Mouse (Mus musculus): ENCODE data around the gene Sugp2. TPM values are rescaled to one million over a fixed set of nuclear protein-coding genes. Genes with fewer than 3 reads are reported as not detected.

The Sugp2 gene
- total and polyA plus RNA-seq, 2 experiments = 5.3 to 12.4 TPM

DNA sequence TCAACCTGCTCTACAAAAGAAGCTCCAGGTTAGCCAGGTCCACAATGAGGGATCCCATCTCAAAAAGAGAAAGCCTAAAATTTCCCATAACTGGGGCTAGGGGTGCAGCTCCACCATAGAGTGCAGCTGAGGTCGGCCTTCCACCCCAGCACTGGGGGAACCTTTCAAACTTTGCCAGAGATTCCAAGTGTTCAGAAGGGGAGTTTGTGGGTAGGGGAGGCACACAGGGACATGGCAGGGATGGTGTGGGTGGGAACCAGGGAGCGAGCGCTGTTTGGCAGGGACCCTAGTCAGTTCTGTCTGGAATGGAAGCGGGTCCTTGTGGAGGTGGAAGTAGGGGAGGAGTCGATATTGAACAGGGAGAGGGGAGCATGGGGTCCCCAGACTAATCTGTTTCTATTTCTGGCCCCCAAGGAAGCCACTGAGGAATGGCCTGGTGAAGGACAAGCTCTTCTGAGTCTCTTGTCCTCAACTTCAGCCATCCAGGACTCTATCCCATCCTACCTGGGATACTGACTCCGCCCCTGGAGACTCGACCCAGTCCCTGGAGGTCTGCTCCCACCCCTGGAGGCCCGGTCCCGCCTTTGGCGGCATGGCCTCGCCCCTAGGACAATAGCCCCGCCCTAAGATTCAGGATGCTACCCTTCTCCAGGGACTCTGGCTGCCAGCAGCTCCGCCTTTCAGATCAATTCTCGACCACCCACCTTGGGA lies 95.3 kb downstream of the Sugp2 start, which contains the start of gene Gdf1:
TSS of gene Gdf1 (plus strand) at position 694 of the 711 bp plus-strand sequence.
- Histone ChIP-seq H3K36me3 (ENCODE audit: control insufficient read depth, insufficient read depth, low read length) (peaks cover 31% of the 10 kb centered on the region), H3K27me3 (ENCODE audit: control insufficient read depth, insufficient read depth, low read length) (no peaks in the 10 kb centered on the region), H3K79me2 (ENCODE audit: control insufficient read depth, insufficient read depth, low read length) (no peaks in the 10 kb centered on the region), H3K4me3 (ENCODE audit: insufficient read depth, low read depth, low read length) (no peak within 1 kb of the TSS), H3K9ac (ENCODE audit: low read depth, low read length) (no peak within 1 kb of the TSS), H3K4me1 (ENCODE audit: control insufficient read depth, insufficient read depth, low read length) (no peaks in the 10 kb centered on the region), H3K27ac (replicated peaks; ENCODE audit: insufficient read depth, low read depth, low read length) (no peak within 1 kb of the TSS)
- DNase-seq (ENCODE audit: extremely low read depth, low read depth, low spot score) = no peak
- WGBS = 46% methylated on average over 14 of the region's 14 CpGs
- TF ChIP-seq POLR2A (IDR thresholded peaks at IDR 0.05; ENCODE audit: extremely low read depth, insufficient read depth, low read length) (no peak), CTCF (IDR thresholded peaks at IDR 0.05; ENCODE audit: low read depth, low read length) (no peak)

Other genes starting within 250 kb of the Sugp2 start
- gene Gatad2a, start 237.8 kb upstream of the Sugp2 start, total RNA-seq (2014; rRNA removed) = 11.2 and 16.8 TPM in 2 replicates
- gene Gatad2a, start 237.8 kb upstream of the Sugp2 start, polyA plus RNA-seq (2012; rRNA removed) = 35.0 and 35.5 TPM in 2 replicates
- 18.0 and 24.4 TPM in 2 replicates for gene Mau2, start 191.5 kb upstream of the Sugp2 start, total RNA-seq (2014; rRNA removed)
- gene Mau2, start 191.5 kb upstream of the Sugp2 start, polyA plus RNA-seq (2012; rRNA removed) = 30.1 and 40.5 TPM in 2 replicates
- 5.1 and 5.6 TPM in 2 replicates for gene Sugp1, start 191.4 kb upstream of the Sugp2 start, total RNA-seq (2014; rRNA removed)
- gene Sugp1, start 191.4 kb upstream of the Sugp2 start, polyA plus RNA-seq (2012; rRNA removed) = 5.1 and 5.3 TPM in 2 replicates
- 43.8 and 67.9 TPM in 2 replicates for gene Tm6sf2, start 161.3 kb upstream of the Sugp2 start, total RNA-seq (2014; rRNA removed)
- 152 and 203 TPM in 2 replicates for gene Tm6sf2, start 161.3 kb upstream of the Sugp2 start, polyA plus RNA-seq (2012; rRNA removed)
- 2.2 and 4.2 TPM in 2 replicates for gene Hapln4, start 150.8 kb upstream of the Sugp2 start, total RNA-seq (2014; rRNA removed)
- gene Hapln4, start 150.8 kb upstream of the Sugp2 start, polyA plus RNA-seq (2012; rRNA removed) = 4.4 and 8.8 TPM in 2 replicates
- gene Ncan, start 113.4 kb upstream of the Sugp2 start, total RNA-seq (2014; rRNA removed) = under 0.01 TPM in 1 of 2 replicates, not detected in the other
- gene Ncan, start 113.4 kb upstream of the Sugp2 start, polyA plus RNA-seq (2012; rRNA removed) = not detected in 2 replicates
- gene Nr2c2ap, start 102.9 kb upstream of the Sugp2 start, total RNA-seq (2014; rRNA removed) = 3.3 and 4.4 TPM in 2 replicates
- 15.0 and 16.6 TPM in 2 replicates for gene Nr2c2ap, start 102.9 kb upstream of the Sugp2 start, polyA plus RNA-seq (2012; rRNA removed)
- gene Rfxank, start 95.1 kb upstream of the Sugp2 start, total RNA-seq (2014; rRNA removed) = 9.4 and 13.6 TPM in 2 replicates
- 16.0 and 27.8 TPM in 2 replicates for gene Rfxank, start 95.1 kb upstream of the Sugp2 start, polyA plus RNA-seq (2012; rRNA removed)
- gene Borcs8, start 94.7 kb upstream of the Sugp2 start, total RNA-seq (2014; rRNA removed) = 20.1 and 20.7 TPM in 2 replicates
- 53.4 and 55.0 TPM in 2 replicates for gene Borcs8, start 94.7 kb upstream of the Sugp2 start, polyA plus RNA-seq (2012; rRNA removed)
- gene Mef2b, start 94.5 kb upstream of the Sugp2 start, total RNA-seq (2014; rRNA removed) = 0.09 and 0.34 TPM in 2 replicates
- not detected in 2 replicates for gene Mef2b, start 94.5 kb upstream of the Sugp2 start, polyA plus RNA-seq (2012; rRNA removed)
- gene Tmem161a, start 61.9 kb upstream of the Sugp2 start, total RNA-seq (2014; rRNA removed) = 18.3 and 20.4 TPM in 2 replicates
- gene Tmem161a, start 61.9 kb upstream of the Sugp2 start, polyA plus RNA-seq (2012; rRNA removed) = 40.4 and 60.4 TPM in 2 replicates
- gene Slc25a42, start 21.9 kb upstream of the Sugp2 start, total RNA-seq (2014; rRNA removed) = 31.4 and 48.5 TPM in 2 replicates
- 96.9 and 117 TPM in 2 replicates for gene Slc25a42, start 21.9 kb upstream of the Sugp2 start, polyA plus RNA-seq (2012; rRNA removed)
- 4.4 and 6.2 TPM in 2 replicates for gene Armc6, start 240 bp downstream of the Sugp2 start, total RNA-seq (2014; rRNA removed)
- 9.6 and 11.6 TPM in 2 replicates for gene Armc6, start 240 bp downstream of the Sugp2 start, polyA plus RNA-seq (2012; rRNA removed)
- 1.4 and 2.6 TPM in 2 replicates for gene Homer3, start 48.6 kb downstream of the Sugp2 start, total RNA-seq (2014; rRNA removed)
- 3.1 and 3.7 TPM in 2 replicates for gene Homer3, start 48.6 kb downstream of the Sugp2 start, polyA plus RNA-seq (2012; rRNA removed)
- 19.3 and 22.7 TPM in 2 replicates for gene Ddx49, start 68.3 kb downstream of the Sugp2 start, total RNA-seq (2014; rRNA removed)
- gene Ddx49, start 68.3 kb downstream of the Sugp2 start, polyA plus RNA-seq (2012; rRNA removed) = 24.4 and 36.5 TPM in 2 replicates
- gene Cope, start 68.3 kb downstream of the Sugp2 start, total RNA-seq (2014; rRNA removed) = 169 and 197 TPM in 2 replicates
- 327 and 394 TPM in 2 replicates for gene Cope, start 68.3 kb downstream of the Sugp2 start, polyA plus RNA-seq (2012; rRNA removed)
- gene Cers1, start 81.5 kb downstream of the Sugp2 start, total RNA-seq (2014; rRNA removed) = not detected in 2 replicates
- 0.04 TPM in 2 replicates for gene Cers1, start 81.5 kb downstream of the Sugp2 start, polyA plus RNA-seq (2012; rRNA removed)
- not detected in 2 replicates for gene Gdf1, start 95.6 kb downstream of the Sugp2 start, total RNA-seq (2014; rRNA removed)
- gene Gdf1, start 95.6 kb downstream of the Sugp2 start, polyA plus RNA-seq (2012; rRNA removed) = not detected in 2 replicates
- gene Upf1, start 119.1 kb downstream of the Sugp2 start, total RNA-seq (2014; rRNA removed) = 19.0 and 26.3 TPM in 2 replicates
- 20.3 and 22.3 TPM in 2 replicates for gene Upf1, start 119.1 kb downstream of the Sugp2 start, polyA plus RNA-seq (2012; rRNA removed)
- not detected in 2 replicates for gene Comp, start 139.3 kb downstream of the Sugp2 start, total RNA-seq (2014; rRNA removed)
- gene Comp, start 139.3 kb downstream of the Sugp2 start, polyA plus RNA-seq (2012; rRNA removed) = 0.24 TPM in 1 of 2 replicates, not detected in the other
- 1.2 and 1.9 TPM in 2 replicates for gene Crtc1, start 205.4 kb downstream of the Sugp2 start, total RNA-seq (2014; rRNA removed)
- gene Crtc1, start 205.4 kb downstream of the Sugp2 start, polyA plus RNA-seq (2012; rRNA removed) = 6.9 and 8.2 TPM in 2 replicates
- gene Klhl26, start 242.7 kb downstream of the Sugp2 start, total RNA-seq (2014; rRNA removed) = 3.5 and 4.5 TPM in 2 replicates
- gene Klhl26, start 242.7 kb downstream of the Sugp2 start, polyA plus RNA-seq (2012; rRNA removed) = 13.7 and 15.3 TPM in 2 replicates